Mouse (Mus musculus): ENCODE data around the gene Cabp7. TPM values are rescaled to one million over a fixed set of nuclear protein-coding genes. Genes with fewer than 3 reads are reported as not detected.

The Cabp7 gene
- total and polyA plus RNA-seq, 3 experiments = not detected

GRCm38 (mm10) chr11:4744691-4745090, 1.9 kb downstream of the Cabp7 start:
- no peak overlapping the region for H3K4me3 ChIP-seq (ENCODE audit: low read depth, low read length)
- H3K4me1 ChIP-seq (ENCODE audit: insufficient read depth, low read depth, low read length) = no peaks in the 10 kb centered on the region
- ATAC-seq (ENCODE audit: extremely low read depth, insufficient number of reproducible peaks, low FRiP score, poor library complexity, severe bottlenecking) (no peak), DNase-seq (ENCODE audit: low spot score) (no peak)
- H3K9me3 ChIP-seq (replicated peaks) = peaks cover 17% of the 10 kb centered on the region
- peaks cover 67% of the 10 kb centered on the region for H3K27me3 ChIP-seq (ENCODE audit: insufficient read depth, low read length)
- no peaks in the 10 kb centered on the region for H3K36me3 ChIP-seq (replicated peaks)
- TF ChIP-seq GATA2 (IDR thresholded peaks at IDR 0.05; ENCODE audit: borderline replicate concordance, low read depth, low read length) = no peak
- no peak for TF ChIP-seq POLR2AphosphoS5 (IDR thresholded peaks at IDR 0.05; ENCODE audit: insufficient replicate concordance, low read depth, low read length)
- no peak for TF ChIP-seq GATA1 (IDR thresholded peaks at IDR 0.05; ENCODE audit: borderline replicate concordance, low read length)
- no peak for TF ChIP-seq TAL1 (conservative IDR thresholded peaks at IDR 0.05; ENCODE audit: low read depth, low read length)
- no peak for TF ChIP-seq CTCF (IDR thresholded peaks at IDR 0.05; ENCODE audit: low read depth, low read length)

- TF ChIP-seq GATA2 (IDR thresholded peaks at IDR 0.05; ENCODE audit: borderline replicate concordance, low read depth, low read length) = no peak
- TF ChIP-seq CTCF (IDR thresholded peaks at IDR 0.05; ENCODE audit: low read depth, low read length) = no peak
- TF ChIP-seq POLR2AphosphoS5 (IDR thresholded peaks at IDR 0.05; ENCODE audit: insufficient replicate concordance, low read depth, low read length) = no peak
- peaks cover under 1% of the 10 kb centered on the region; the same call in 1 of the 2 replicates for H3K9me3 ChIP-seq (replicated peaks)
- peaks cover 51% of the 10 kb centered on the region for H3K27me3 ChIP-seq (ENCODE audit: insufficient read depth, low read length)
- H3K4me3 ChIP-seq (ENCODE audit: low read depth, low read length) = no peak overlapping the region
- DNase-seq (ENCODE audit: low spot score) (no peak), ATAC-seq (ENCODE audit: extremely low read depth, insufficient number of reproducible peaks, low FRiP score, poor library complexity, severe bottlenecking) (no peak)
- H3K4me1 ChIP-seq (ENCODE audit: insufficient read depth, low read depth, low read length) = no peaks in the 10 kb centered on the region
- peaks cover 29% of the 10 kb centered on the region for H3K36me3 ChIP-seq (replicated peaks)
Measured at GRCm38 (mm10) chr11:4740785-4741184, 5.8 kb downstream of the Cabp7 start.

GRCm38 (mm10) chr11:4738719-4739118, 7.9 kb downstream of the Cabp7 start:
- Histone ChIP-seq H3K4me3 (ENCODE audit: low read depth, low read length) (no peak overlapping the region), H3K36me3 (replicated peaks) (peaks cover 49% of the 10 kb centered on the region), H3K4me1 (ENCODE audit: insufficient read depth, low read depth, low read length) (no peaks in the 10 kb centered on the region), H3K27me3 (ENCODE audit: insufficient read depth, low read length) (peaks cover 35% of the 10 kb centered on the region), H3K9me3 (replicated peaks) (no peaks in the 10 kb centered on the region)
- ATAC-seq (ENCODE audit: extremely low read depth, insufficient number of reproducible peaks, low FRiP score, poor library complexity, severe bottlenecking) = no peak
- TF ChIP-seq GATA1 (IDR thresholded peaks at IDR 0.05; ENCODE audit: borderline replicate concordance, low read length) = no peak
- TF ChIP-seq POLR2AphosphoS5 (IDR thresholded peaks at IDR 0.05; ENCODE audit: insufficient replicate concordance, low read depth, low read length) = no peak
- no peak for TF ChIP-seq GATA2 (IDR thresholded peaks at IDR 0.05; ENCODE audit: borderline replicate concordance, low read depth, low read length)
- TF ChIP-seq TAL1 (conservative IDR thresholded peaks at IDR 0.05; ENCODE audit: low read depth, low read length) = no peak
- no peak for TF ChIP-seq CTCF (IDR thresholded peaks at IDR 0.05; ENCODE audit: low read depth, low read length)
- no peak for DNase-seq (ENCODE audit: low spot score)

- TF ChIP-seq POLR2AphosphoS5 (IDR thresholded peaks at IDR 0.05; ENCODE audit: insufficient replicate concordance, low read depth, low read length) (no peak), GATA1 (IDR thresholded peaks at IDR 0.05; ENCODE audit: borderline replicate concordance, low read length) (no peak), TAL1 (conservative IDR thresholded peaks at IDR 0.05; ENCODE audit: low read depth, low read length) (no peak), GATA2 (IDR thresholded peaks at IDR 0.05; ENCODE audit: borderline replicate concordance, low read depth, low read length) (no peak), CTCF (IDR thresholded peaks at IDR 0.05; ENCODE audit: low read depth, low read length) (no peak)
- no peaks in the 10 kb centered on the region for H3K4me1 ChIP-seq (ENCODE audit: insufficient read depth, low read depth, low read length)
Measured at GRCm38 (mm10) chr11:4737682-4738081, 8.9 kb downstream of the Cabp7 start.

GRCm38 (mm10) chr11:4736355-4736754, 10.2 kb downstream of the Cabp7 start:
- no peaks in the 10 kb centered on the region for H3K4me1 ChIP-seq (ENCODE audit: insufficient read depth, low read depth, low read length)
- no peak for TF ChIP-seq GATA1 (IDR thresholded peaks at IDR 0.05; ENCODE audit: borderline replicate concordance, low read length)
- no peak for TF ChIP-seq GATA2 (IDR thresholded peaks at IDR 0.05; ENCODE audit: borderline replicate concordance, low read depth, low read length)
- TF ChIP-seq POLR2AphosphoS5 (IDR thresholded peaks at IDR 0.05; ENCODE audit: insufficient replicate concordance, low read depth, low read length) = no peak
- no peak for TF ChIP-seq CTCF (IDR thresholded peaks at IDR 0.05; ENCODE audit: low read depth, low read length)
- no peak for TF ChIP-seq TAL1 (conservative IDR thresholded peaks at IDR 0.05; ENCODE audit: low read depth, low read length)
- ATAC-seq (ENCODE audit: extremely low read depth, insufficient number of reproducible peaks, low FRiP score, poor library complexity, severe bottlenecking) (no peak), DNase-seq (ENCODE audit: low spot score) (no peak)
- no peaks in the 10 kb centered on the region for H3K9me3 ChIP-seq (replicated peaks)
- H3K27me3 ChIP-seq (ENCODE audit: insufficient read depth, low read length) = peaks cover 12% of the 10 kb centered on the region; the same call in 1 of the 2 replicates
- no peak overlapping the region for H3K4me3 ChIP-seq (ENCODE audit: low read depth, low read length)
- H3K36me3 ChIP-seq (replicated peaks) = peaks cover 66% of the 10 kb centered on the region

More at GRCm38 (mm10) chr11:4737682-4738081, 8.9 kb downstream of the Cabp7 start:
- H3K36me3 ChIP-seq (replicated peaks) = peaks cover 53% of the 10 kb centered on the region
- no peak overlapping the region for H3K4me3 ChIP-seq (ENCODE audit: low read depth, low read length)
- H3K9me3 ChIP-seq (replicated peaks) = no peaks in the 10 kb centered on the region
- no peak for ATAC-seq (ENCODE audit: extremely low read depth, insufficient number of reproducible peaks, low FRiP score, poor library complexity, severe bottlenecking)
- DNase-seq (ENCODE audit: low spot score) = no peak
- peaks cover 26% of the 10 kb centered on the region for H3K27me3 ChIP-seq (ENCODE audit: insufficient read depth, low read length)

- H3K4me3 ChIP-seq (ENCODE audit: low read depth, low read length) = no peak overlapping the region
- no peak for ATAC-seq (ENCODE audit: extremely low read depth, insufficient number of reproducible peaks, low FRiP score, poor library complexity, severe bottlenecking)
- H3K36me3 ChIP-seq (replicated peaks) = peaks cover 87% of the 10 kb centered on the region
- peaks cover 6% of the 10 kb centered on the region for H3K4me1 ChIP-seq (ENCODE audit: insufficient read depth, low read depth, low read length)
- DNase-seq (ENCODE audit: low spot score) = no peak
- H3K9me3 ChIP-seq (replicated peaks) = no peaks in the 10 kb centered on the region
- no peaks in the 10 kb centered on the region for H3K27me3 ChIP-seq (ENCODE audit: insufficient read depth, low read length)
- no peak for TF ChIP-seq GATA1 (IDR thresholded peaks at IDR 0.05; ENCODE audit: borderline replicate concordance, low read length)
- no peak for TF ChIP-seq TAL1 (conservative IDR thresholded peaks at IDR 0.05; ENCODE audit: low read depth, low read length)
- TF ChIP-seq CTCF (IDR thresholded peaks at IDR 0.05; ENCODE audit: low read depth, low read length) = no peak
- no peak for TF ChIP-seq POLR2AphosphoS5 (IDR thresholded peaks at IDR 0.05; ENCODE audit: insufficient replicate concordance, low read depth, low read length)
Measured at GRCm38 (mm10) chr11:4734179-4734578, 12.4 kb downstream of the Cabp7 start.

Data from G1E (cell line).